Mouse (Mus musculus) limb, embryonic 10.5 days (tissue): Measurements from ENCODE around the gene Svip. TPM values are rescaled to one million over a fixed set of nuclear protein-coding genes. Genes with fewer than 3 reads are reported as not detected.

Experiments used
- DNase-seq: peaks from one replicate; pipeline ENCODE4 v3.0.0-alpha.2; 2017; ENCODE audit warnings: low spot score
- H3K27ac ChIP-seq: fragments of 300-500 bp; sonication (generic); 2 replicates; pipeline ENCODE4 v1.5.1; 2016; ENCODE audit warnings: mild to moderate bottlenecking
- H3K27me3 ChIP-seq: fragments of 300-500 bp; sonication (generic); 2 replicates; pipeline ENCODE4 v1.6.1; 2016; ENCODE audit warnings: low read depth, mild to moderate bottlenecking; ENCODE audit not compliant: poor library complexity, severe bottlenecking
- H3K36me3 ChIP-seq: fragments of 300-500 bp; sonication (generic); 2 replicates; pipeline ENCODE4 v1.6.1; 2016; ENCODE audit warnings: mild to moderate bottlenecking, moderate library complexity
- H3K4me1 ChIP-seq: fragments of 300-500 bp; sonication (generic); 2 replicates; pipeline ENCODE4 v1.6.1; 2016
- H3K4me3 ChIP-seq: fragments of 300-500 bp; sonication (generic); 2 replicates; pipeline ENCODE4 v1.5.1; 2016; ENCODE audit warnings: mild to moderate bottlenecking, moderate library complexity
- H3K9me3 ChIP-seq: fragments of 300-500 bp; sonication (generic); replicated peaks from 2 replicates; pipeline ENCODE4 v1.6.1; 2016; ENCODE audit warnings: mild to moderate bottlenecking
- WGBS: fragments of 180-500 bp; shearing (Covaris S2); methylation state at CpG from one replicate; pipeline ENCODE4 v1.1.7; 2016; 5-methylcytosine and 5-hydroxymethylcytosine counted together
- polyA plus RNA-seq: library from polyadenylated mRNA; unstranded; fragments of >200 nt; fragmentation: Nextera tagmentation; extraction: Ambion mirVana; gene quantifications from 2 replicates; pipeline ENCODE4 v1.2.1, GENCODE M21; 2016

Gene Svip
- polyA plus RNA-seq, 1 experiment from 2014 or later = 2.0 TPM

DNA sequence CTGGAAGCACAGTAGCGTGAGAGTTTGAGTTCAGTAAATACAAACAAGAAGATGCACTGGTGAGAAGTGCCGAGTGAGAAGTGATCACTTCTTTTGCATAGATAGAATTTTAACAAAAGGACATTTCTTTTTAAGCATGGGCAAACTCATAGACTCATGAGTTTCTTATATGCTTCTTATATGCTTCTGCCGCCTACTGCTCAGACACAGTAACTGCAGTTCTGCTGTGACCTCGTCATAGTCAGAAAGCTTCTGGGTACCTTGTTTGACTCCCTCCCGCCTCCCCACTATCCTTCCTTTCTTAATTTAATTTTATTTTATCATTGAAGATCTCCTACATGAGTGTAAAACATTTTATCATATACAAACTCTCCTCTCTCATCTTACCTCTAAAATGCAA is 26.5 kb downstream of the Svip start:
- no peaks in the 10 kb centered on the region for H3K9me3 ChIP-seq
- H3K27me3 ChIP-seq = no peaks in the 10 kb centered on the region
- H3K36me3 ChIP-seq = no peaks in the 10 kb centered on the region
- H3K4me1 ChIP-seq = no peaks in the 10 kb centered on the region
- no peak for DNase-seq
- no peak overlapping the region for H3K27ac ChIP-seq
- H3K4me3 ChIP-seq = no peak overlapping the region
- WGBS = 41% methylated on average over 5 of the region's 5 CpGs

DNA sequence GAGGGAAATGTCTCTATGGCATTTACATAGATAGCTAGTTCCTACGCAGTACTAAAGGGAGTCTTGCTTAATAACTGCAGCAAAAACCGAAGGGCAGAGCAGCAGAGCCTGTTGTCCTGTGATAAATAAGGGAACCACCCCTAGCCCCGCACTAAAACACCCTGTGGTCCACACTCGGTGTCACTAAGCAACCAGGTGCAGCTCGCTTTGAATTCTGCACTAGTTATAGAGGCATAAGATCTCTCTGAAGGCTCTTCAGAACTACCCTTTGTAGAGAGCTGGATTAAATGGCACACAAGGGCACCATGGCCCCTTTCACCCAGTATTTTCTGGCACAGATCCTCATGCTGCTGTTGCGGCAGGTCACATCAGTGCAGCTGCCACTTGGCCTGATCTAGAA is 30.6 kb downstream of the Svip start:
- H3K4me3 ChIP-seq = no peak overlapping the region
- no peaks in the 10 kb centered on the region for H3K4me1 ChIP-seq
- WGBS = 81% methylated on average over 6 of the region's 6 CpGs
- no peaks in the 10 kb centered on the region for H3K36me3 ChIP-seq
- no peak overlapping the region for H3K27ac ChIP-seq
- no peak for DNase-seq
- no peaks in the 10 kb centered on the region for H3K9me3 ChIP-seq
- no peaks in the 10 kb centered on the region for H3K27me3 ChIP-seq

DNA sequence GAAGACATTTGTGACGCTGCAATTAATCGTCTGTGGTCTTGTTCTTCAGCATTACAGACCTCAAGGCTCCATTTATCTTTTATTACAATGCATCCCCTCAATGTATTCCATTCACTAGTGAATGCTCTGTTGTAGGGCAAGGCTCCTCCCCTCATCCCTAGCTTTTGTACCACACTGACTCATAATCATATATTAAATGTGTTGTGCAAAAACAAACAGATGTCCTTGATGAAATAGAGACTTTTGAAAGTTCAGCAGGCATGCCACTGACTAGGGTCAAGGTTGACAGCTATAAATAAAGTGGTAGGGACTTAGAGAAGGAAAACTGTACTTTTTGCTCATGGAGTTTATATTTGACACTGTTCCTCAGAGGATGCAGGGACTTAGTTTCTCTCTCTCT is 32.3 kb downstream of the Svip start:
- DNase-seq = no peak
- H3K4me1 ChIP-seq = peaks cover 9% of the 10 kb centered on the region; the same call in 1 of the 2 replicates
- no peaks in the 10 kb centered on the region for H3K9me3 ChIP-seq
- 91% methylated on average over 2 of the region's 2 CpGs for WGBS
- H3K27ac ChIP-seq = no peak overlapping the region
- no peaks in the 10 kb centered on the region for H3K36me3 ChIP-seq
- H3K4me3 ChIP-seq = no peak overlapping the region
- no peaks in the 10 kb centered on the region for H3K27me3 ChIP-seq

DNA sequence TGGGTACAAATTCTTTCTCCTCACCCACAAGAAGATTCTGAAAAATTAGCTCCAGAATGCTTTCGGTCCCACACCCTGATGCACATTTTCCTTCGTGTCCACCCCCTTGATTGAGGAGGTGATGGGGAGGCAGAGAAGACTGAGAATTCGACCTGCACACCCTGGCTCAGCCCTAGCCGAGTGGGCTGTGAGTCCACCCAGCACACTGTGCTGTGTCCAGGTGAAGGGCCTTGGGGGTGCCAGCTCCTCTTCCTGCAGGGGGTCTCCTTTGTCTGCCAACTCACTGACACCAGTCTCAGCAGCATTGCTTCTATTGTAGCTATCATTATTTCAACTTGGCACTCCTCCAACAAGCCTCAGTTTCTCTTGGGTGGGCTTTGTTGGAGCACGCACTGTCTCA is 32.7 kb downstream of the Svip start:
- H3K4me1 ChIP-seq = peaks cover 9% of the 10 kb centered on the region; the same call in 1 of the 2 replicates
- H3K4me3 ChIP-seq = no peak overlapping the region
- no peaks in the 10 kb centered on the region for H3K9me3 ChIP-seq
- whole genome bisulfite sequencing = 77% methylated on average over 5 of the region's 5 CpGs
- H3K27ac ChIP-seq = no peak overlapping the region
- DNase-seq = no peak
- no peaks in the 10 kb centered on the region for H3K27me3 ChIP-seq
- no peaks in the 10 kb centered on the region for H3K36me3 ChIP-seq

DNA sequence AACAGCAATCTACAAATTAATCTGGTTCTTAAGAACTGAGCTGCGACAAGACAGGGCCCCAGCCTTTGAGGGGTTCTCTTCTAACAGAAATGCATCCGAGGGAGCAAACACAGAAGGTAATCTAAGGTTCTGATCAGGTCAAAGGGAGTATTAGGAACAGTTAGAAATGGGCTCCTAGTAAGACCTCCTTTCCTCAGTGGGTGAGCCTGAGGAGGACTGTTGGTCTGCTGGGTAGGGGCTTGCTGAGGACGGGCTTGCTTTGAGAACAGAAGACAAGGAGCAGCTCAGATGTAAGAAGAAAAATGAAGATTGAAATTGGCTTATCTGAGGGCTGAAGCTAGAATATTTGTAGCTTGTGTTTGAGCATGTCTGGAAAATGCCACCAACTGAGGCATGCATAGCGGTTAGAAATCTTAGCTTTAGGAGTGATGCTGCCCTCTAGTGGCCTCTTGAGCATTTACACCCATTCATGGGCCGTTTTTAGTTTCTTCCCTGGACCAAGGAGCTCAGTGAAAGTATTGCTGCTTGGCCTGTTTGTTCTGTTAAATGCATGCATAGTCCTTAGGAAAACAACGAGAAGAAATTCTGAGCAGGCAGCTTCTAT is 33.5 kb downstream of the Svip start:
- no peaks in the 10 kb centered on the region for H3K27me3 ChIP-seq
- no peaks in the 10 kb centered on the region for H3K36me3 ChIP-seq
- H3K9me3 ChIP-seq = no peaks in the 10 kb centered on the region
- no peak overlapping the region; the same call in 1 of the 2 replicates for H3K27ac ChIP-seq
- WGBS = 37% methylated on average over 6 of the region's 6 CpGs
- DNase-seq = peak; percentile 66
- H3K4me3 ChIP-seq = no peak overlapping the region
- peaks cover 9% of the 10 kb centered on the region; the same call in 1 of the 2 replicates for H3K4me1 ChIP-seq

DNA sequence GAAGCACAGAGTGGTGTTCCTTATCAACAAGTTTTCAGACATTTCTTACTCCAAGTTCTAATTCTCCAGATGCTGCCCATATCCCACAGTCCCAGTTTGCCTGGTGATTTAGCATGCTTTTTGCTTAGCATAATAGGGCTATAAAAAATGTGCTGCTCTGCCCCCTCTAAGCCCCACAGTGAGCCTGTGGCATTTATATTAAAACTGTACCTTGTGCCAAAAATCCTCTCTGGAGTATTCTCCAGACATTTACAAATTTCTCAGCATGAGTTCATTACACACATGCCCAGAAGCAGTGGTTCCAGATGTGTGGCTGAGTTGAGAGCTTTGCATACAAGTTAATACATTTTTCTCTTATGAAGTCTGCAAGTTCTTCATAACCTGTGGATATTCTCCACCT is 36.4 kb downstream of the Svip start:
- Histone ChIP-seq H3K4me1 (peaks cover 9% of the 10 kb centered on the region; the same call in 1 of the 2 replicates), H3K27me3 (no peaks in the 10 kb centered on the region), H3K27ac (no peak overlapping the region), H3K4me3 (no peak overlapping the region), H3K36me3 (peaks cover 11% of the 10 kb centered on the region; the same call in 1 of the 2 replicates), H3K9me3 (no peaks in the 10 kb centered on the region)
- DNase-seq = no peak

DNA sequence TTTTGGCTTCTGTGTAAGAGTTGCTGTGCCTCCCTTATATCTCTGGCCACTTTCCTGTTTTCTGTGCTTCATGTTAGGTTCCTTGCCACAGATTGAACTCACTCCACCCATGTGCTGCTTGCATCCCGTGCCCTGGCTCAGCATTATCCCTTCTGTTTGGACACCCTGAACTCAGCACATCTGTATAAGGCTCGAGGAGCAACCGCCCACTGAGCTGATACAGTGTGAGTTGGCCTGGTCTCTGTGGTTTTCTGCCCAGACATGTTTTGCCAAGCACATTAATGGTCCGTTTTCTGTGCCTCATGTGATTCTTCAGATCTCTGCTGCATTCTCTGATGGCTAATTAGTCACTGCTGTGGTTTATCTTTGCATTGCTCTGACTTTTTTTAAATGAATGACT is 38.2 kb downstream of the Svip start:
- H3K36me3 ChIP-seq = peaks cover 11% of the 10 kb centered on the region; the same call in 1 of the 2 replicates
- DNase-seq = no peak
- no peak overlapping the region for H3K4me3 ChIP-seq
- no peaks in the 10 kb centered on the region for H3K27me3 ChIP-seq
- H3K4me1 ChIP-seq = peaks cover 9% of the 10 kb centered on the region; the same call in 1 of the 2 replicates
- 86% methylated on average over 4 of the region's 4 CpGs for WGBS
- H3K27ac ChIP-seq = no peak overlapping the region
- no peaks in the 10 kb centered on the region for H3K9me3 ChIP-seq

DNA sequence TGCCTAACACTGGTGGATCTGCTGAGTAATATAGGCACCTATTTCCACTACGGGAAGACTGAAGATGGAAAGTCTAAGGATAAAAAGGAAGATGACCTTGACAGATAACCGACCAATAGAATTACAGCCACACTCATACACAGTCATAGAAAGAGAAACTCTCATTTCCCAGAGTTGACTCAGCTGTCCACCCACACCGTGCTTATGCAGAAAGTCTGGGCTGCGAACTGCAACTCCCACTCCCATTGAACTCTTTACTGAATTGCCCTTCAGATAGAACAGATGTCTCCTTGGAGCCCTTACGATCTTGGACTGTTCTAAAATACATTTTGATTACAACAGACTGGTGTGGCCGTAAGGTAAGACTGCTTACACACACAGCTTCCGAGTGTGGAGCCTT is 41.1 kb downstream of the Svip start:
- H3K4me3 ChIP-seq = no peak overlapping the region
- DNase-seq = no peak
- H3K27ac ChIP-seq = no peak overlapping the region
- H3K27me3 ChIP-seq = no peaks in the 10 kb centered on the region
- WGBS = 92% methylated on average over 7 of the region's 7 CpGs
- no peaks in the 10 kb centered on the region for H3K9me3 ChIP-seq
- H3K4me1 ChIP-seq = peaks cover 19% of the 10 kb centered on the region; the same call in 1 of the 2 replicates
- peaks cover 11% of the 10 kb centered on the region; the same call in 1 of the 2 replicates for H3K36me3 ChIP-seq

DNA sequence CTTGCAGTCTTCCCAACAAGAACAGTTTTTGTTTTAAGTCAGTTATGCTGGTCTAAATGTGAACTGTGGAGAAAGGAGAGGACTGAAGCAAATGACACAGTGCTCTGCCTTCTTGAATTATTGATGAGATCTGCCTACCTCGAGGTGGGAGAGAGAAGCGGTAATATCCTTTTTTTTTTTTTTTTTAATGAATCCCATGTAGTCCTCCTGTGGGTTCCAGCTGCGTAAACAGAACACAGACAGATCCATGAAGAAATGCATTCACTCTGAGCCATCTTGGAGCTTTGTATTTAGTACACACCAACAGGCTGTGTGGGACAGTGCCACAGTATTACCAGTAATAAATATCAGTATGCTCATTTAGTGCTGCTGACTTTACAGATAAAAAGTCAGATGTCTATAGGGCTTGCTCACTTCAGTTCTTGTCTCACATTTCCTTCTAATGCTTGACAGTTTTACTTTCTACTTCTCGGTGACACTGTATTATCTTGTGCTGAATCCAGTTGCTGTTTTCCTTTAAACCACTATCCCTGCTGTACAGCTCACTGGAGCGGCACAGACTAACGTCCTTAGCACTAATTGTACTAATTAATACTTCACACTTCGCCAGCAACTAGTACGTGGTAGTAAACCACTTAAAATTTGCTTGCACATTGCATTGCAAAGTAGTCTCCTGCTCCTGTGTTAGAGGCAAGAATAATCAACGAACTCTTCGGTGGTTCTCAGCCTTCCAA is 43.4 kb downstream of the Svip start:
- Histone ChIP-seq H3K9me3 (no peaks in the 10 kb centered on the region), H3K27ac (no peak overlapping the region), H3K36me3 (peaks cover 11% of the 10 kb centered on the region; the same call in 1 of the 2 replicates), H3K27me3 (no peaks in the 10 kb centered on the region), H3K4me1 (peaks cover 10% of the 10 kb centered on the region; the same call in 1 of the 2 replicates), H3K4me3 (no peak overlapping the region)
- DNase-seq = no peak
- WGBS = 76% methylated on average over 10 of the region's 10 CpGs

DNA sequence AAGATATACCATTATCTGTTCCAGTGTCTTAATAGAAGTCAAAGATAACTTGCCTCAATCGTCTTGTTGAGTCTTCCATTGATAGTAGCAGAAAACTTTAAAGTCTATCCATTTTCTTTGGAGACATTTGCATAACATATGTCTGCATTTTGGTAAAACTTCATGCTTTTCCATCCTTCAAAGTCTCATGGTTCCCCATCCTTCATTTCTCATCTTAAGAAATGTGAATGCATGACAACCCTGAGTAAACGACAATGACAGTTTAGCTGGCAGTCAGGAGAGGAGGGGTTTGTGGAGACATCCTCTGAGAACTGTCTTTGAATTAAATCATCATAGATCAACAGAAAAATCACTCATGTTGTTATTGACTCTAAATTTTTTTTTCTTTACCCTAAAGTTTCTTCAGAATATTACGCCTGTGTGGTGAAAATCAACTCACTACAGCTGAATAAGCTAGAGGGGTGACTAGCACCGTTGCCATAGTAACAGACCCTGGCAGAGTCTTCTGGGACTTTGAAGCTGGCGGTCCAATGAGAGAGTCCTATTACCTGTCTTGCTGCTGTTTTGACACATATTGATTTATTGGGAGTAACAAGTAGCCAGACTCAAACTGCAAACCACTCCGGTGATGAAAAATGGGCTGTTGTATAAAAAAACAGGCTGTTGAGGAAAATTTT is 45.0 kb downstream of the Svip start:
- H3K27me3 ChIP-seq = no peaks in the 10 kb centered on the region
- no peak overlapping the region for H3K4me3 ChIP-seq
- H3K9me3 ChIP-seq = no peaks in the 10 kb centered on the region
- DNase-seq = no peak
- no peak overlapping the region for H3K27ac ChIP-seq
- peaks cover 12% of the 10 kb centered on the region for H3K4me1 ChIP-seq
- peaks cover 11% of the 10 kb centered on the region; the same call in 1 of the 2 replicates for H3K36me3 ChIP-seq
- WGBS = 68% methylated on average over 6 of the region's 6 CpGs

DNA sequence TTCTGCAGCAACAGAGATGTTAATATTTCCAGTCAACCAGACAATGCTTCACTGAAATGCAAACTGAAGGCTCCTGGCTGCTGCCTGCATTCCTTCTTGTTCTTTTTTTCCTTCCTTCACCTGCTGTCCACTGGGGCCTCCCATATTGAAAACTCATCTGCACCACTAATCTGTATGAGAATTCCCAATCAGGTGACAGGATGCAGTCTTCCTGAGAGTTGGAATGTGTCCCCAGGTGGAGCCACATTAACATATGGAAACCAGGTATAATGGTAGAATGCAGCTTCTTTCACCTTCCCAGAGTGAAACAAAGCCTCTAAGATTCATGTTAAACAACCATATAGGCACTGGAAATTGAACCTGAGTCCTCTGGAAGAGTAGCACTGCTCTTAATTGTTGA is 48.1 kb downstream of the Svip start:
- H3K36me3 ChIP-seq = 0 out of 2 replicates have a peak, but pooled peaks cover 9% of the 10 kb centered on the region
- no peak overlapping the region for H3K27ac ChIP-seq
- peaks cover 22% of the 10 kb centered on the region for H3K4me1 ChIP-seq
- DNase-seq = no peak
- no peaks in the 10 kb centered on the region for H3K27me3 ChIP-seq
- no peak overlapping the region for H3K4me3 ChIP-seq
- no peaks in the 10 kb centered on the region for H3K9me3 ChIP-seq

DNA sequence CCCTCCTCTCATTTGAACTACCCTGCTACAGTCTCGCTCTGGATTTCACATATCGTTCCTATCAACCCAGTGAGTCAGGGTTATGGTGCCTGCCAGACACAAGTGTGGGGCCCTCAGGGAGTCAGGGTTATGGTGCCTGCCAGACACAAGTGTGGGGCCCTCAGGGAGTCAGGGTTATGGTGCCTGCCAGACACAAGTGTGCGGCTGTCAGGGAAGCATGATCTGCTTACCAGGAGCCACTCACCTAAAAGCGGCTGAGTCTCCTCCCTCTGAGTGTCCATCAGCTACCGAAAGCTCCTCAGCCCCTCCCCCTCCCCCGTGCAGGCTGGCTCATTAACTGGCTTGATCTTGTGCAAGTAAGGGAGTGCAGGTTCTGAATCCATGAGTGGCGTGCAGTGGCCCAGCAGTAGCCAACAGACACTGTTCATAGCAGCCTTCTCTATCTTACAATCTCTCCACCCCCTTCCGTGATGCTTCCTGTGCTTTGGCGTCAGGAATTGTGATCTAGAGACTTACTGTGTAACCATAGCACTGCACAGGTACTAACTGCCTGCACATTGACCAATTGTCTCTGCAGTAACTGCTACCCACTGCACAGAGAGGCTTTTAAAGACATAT is 50.3 kb downstream of the Svip start:
- H3K27me3 ChIP-seq = no peaks in the 10 kb centered on the region
- no peak overlapping the region for H3K4me3 ChIP-seq
- no peak for DNase-seq
- peak overlapping the region; percentile 50; the same call in 1 of the 2 replicates for H3K27ac ChIP-seq
- WGBS = 53% methylated on average over 9 of the region's 9 CpGs
- peaks cover 15% of the 10 kb centered on the region for H3K4me1 ChIP-seq
- H3K36me3 ChIP-seq = 0 out of 2 replicates have a peak, but pooled peaks cover 9% of the 10 kb centered on the region
- H3K9me3 ChIP-seq = no peaks in the 10 kb centered on the region
